Mouse (Mus musculus) intestine, postnatal 0 days (tissue): ENCODE measurements around the gene Tbcel. TPM values are rescaled to one million over a fixed set of nuclear protein-coding genes. Genes with fewer than 3 reads are reported as not detected.

Experiments used
- ATAC-seq: fragments of 200-750 bp; cut with Nextera tagmentation; 2 replicates; pipeline ENCODE4 v1.8.0; 2017; ENCODE audit warnings: mild to moderate bottlenecking, moderate TSS enrichment, moderate library complexity
- H3K27ac ChIP-seq: fragments of 300-500 bp; sonication (generic); 2 replicates; pipeline ENCODE4 v1.5.1; 2014; ENCODE audit warnings: mild to moderate bottlenecking, low read depth, low read length, moderate library complexity
- H3K27me3 ChIP-seq: fragments of 300-500 bp; sonication (generic); replicated peaks from 2 replicates; pipeline ENCODE4 v1.6.1; 2014; ENCODE audit warnings: low read length, mixed read lengths; ENCODE audit not compliant: control insufficient read depth, insufficient read depth
- H3K36me3 ChIP-seq: fragments of 300-500 bp; sonication (generic); 2 replicates; pipeline ENCODE4 v1.6.1; 2014; ENCODE audit warnings: mild to moderate bottlenecking, moderate library complexity; ENCODE audit not compliant: control insufficient read depth, insufficient read depth
- H3K4me1 ChIP-seq: fragments of 300-500 bp; sonication (generic); replicated peaks from 2 replicates; pipeline ENCODE4 v1.6.1; 2014; ENCODE audit warnings: antibody characterized with exemption, low read length, mixed read lengths; ENCODE audit not compliant: control insufficient read depth, insufficient read depth
- H3K4me2 ChIP-seq: fragments of 300-500 bp; sonication (generic); replicated peaks from 2 replicates; pipeline ENCODE4 v1.6.1; 2014; ENCODE audit warnings: low read depth, mild to moderate bottlenecking, moderate library complexity
- H3K4me3 ChIP-seq: fragments of 300-500 bp; sonication (generic); 2 replicates; pipeline ENCODE4 v1.5.1; 2014; ENCODE audit warnings: low read depth, low read length
- H3K9ac ChIP-seq: fragments of 300-500 bp; sonication (generic); 2 replicates; pipeline ENCODE4 v1.6.1; 2014; ENCODE audit warnings: mild to moderate bottlenecking, low read depth, low read length
- H3K9me3 ChIP-seq: fragments of 300-500 bp; sonication (generic); 2 replicates; pipeline ENCODE4 v1.6.1; 2016; ENCODE audit warnings: mixed run types; ENCODE audit not compliant: control insufficient read depth
- CTCF ChIP-seq: sonication (generic); IDR thresholded peaks from 2 replicates; pipeline ENCODE4 v1.5.1; 2016; ENCODE audit warnings: low read depth, mild to moderate bottlenecking, control low read depth, antibody characterized with exemption, moderate library complexity
- WGBS: fragments of 180-500 bp; shearing (Covaris S2); extraction: QIAGEN DNeasy Blood & Tissue Kit; methylation state at CpG from one replicate; pipeline ENCODE4 v1.1.7; 2014; 5-methylcytosine and 5-hydroxymethylcytosine counted together
- polyA plus RNA-seq: library from polyadenylated mRNA; unstranded; fragments of >200 nt; fragmentation: Nextera tagmentation; extraction: Ambion mirVana; gene quantifications from 2 replicates; pipeline ENCODE4 v1.2.1, GENCODE M21; 2015

Gene Tbcel
- polyA plus RNA-seq, 1 experiment from 2014 or later = 12.2 TPM

DNA sequence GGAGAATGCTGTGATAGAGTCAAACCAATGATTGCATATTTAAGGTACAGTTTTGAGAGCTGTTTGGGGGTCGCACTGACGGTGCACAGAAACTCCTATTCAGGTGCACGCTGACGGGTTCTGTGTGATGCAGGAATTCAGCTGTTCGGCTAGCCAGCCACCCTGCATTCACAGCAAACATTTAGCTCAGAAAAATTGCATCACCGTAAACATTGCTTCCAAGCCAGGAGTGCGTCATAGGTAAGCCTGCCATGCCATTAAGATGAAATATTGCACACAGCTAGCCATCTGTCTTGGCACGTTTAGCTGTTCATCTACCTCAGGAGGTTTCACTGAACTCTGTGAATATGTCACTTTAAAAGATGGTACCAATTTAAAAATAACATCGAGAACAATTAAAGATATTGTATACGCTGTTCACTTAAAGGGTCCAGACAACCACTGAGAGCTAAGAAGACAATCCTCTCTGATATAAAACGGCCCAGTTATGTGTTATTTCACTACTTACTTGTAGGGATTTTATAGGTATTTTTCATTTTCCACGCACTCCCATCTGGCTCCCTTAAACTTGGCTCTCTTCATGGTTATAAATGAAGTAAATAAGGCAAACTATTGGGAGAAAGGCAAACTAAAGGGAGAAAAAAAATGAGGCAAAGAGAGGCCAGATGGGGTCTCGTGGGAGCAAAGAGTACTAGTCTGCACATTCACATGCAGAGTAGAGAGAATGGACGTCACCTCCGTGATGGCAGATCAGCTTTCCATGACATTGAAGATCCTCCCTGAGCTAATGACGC lies 16.8 kb downstream of the Tbcel start:
- Histone ChIP-seq H3K27me3 (no peaks in the 10 kb centered on the region), H3K9me3 (no peaks in the 10 kb centered on the region), H3K4me2 (no peak overlapping the region), H3K27ac (no peak overlapping the region), H3K4me3 (no peak overlapping the region), H3K4me1 (no peaks in the 10 kb centered on the region), H3K36me3 (no peaks in the 10 kb centered on the region), H3K9ac (no peak overlapping the region)
- WGBS = 83% methylated on average over 16 of the region's 16 CpGs
- ATAC-seq = no peak
- TF ChIP-seq CTCF = no peak

DNA sequence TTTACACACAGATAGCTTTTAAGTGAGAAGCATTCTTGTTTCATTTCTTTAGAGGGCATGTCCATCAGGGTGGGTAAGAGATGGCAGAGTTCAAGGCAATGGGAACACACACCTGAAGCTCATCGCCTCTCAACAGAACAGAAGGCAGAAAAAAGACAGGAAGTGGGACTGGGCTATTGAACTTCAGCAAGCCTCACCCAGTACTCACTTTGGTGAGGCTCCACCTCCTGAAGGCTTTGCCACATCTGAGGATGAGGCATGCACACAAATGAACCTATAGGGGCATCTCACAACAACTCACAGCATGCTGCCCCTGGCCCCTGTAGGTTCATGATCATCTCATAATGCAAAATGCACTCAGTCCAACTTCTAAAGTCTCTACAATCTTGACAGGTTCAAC lies 19.5 kb downstream of the Tbcel start:
- no peaks in the 10 kb centered on the region for H3K4me1 ChIP-seq
- no peak overlapping the region for H3K4me2 ChIP-seq
- H3K9ac ChIP-seq = no peak overlapping the region
- WGBS = 95% methylated on average over 1 of the region's 1 CpGs
- no peak for TF ChIP-seq CTCF
- H3K27ac ChIP-seq = 0 out of 2 replicates have a peak overlapping the region, but pooled peaks have one; percentile 1
- H3K27me3 ChIP-seq = no peaks in the 10 kb centered on the region
- no peaks in the 10 kb centered on the region for H3K36me3 ChIP-seq
- no peak overlapping the region for H3K4me3 ChIP-seq
- no peaks in the 10 kb centered on the region for H3K9me3 ChIP-seq
- peak; percentile 50 for ATAC-seq

- no peaks in the 10 kb centered on the region for H3K36me3 ChIP-seq
- H3K9me3 ChIP-seq = no peaks in the 10 kb centered on the region
- no peak overlapping the region for H3K4me2 ChIP-seq
- H3K27ac ChIP-seq = no peak overlapping the region
- ATAC-seq = peak; percentile 85
- 21% methylated on average over 4 of the region's 4 CpGs for WGBS
- H3K4me1 ChIP-seq = no peaks in the 10 kb centered on the region
- H3K4me3 ChIP-seq = no peak overlapping the region
- H3K27me3 ChIP-seq = no peaks in the 10 kb centered on the region
- TF ChIP-seq CTCF = no peak
- no peak overlapping the region for H3K9ac ChIP-seq
Observed at GRCm38 (mm10) chr9:42486913-42487312, 20.7 kb downstream of the Tbcel start.

DNA sequence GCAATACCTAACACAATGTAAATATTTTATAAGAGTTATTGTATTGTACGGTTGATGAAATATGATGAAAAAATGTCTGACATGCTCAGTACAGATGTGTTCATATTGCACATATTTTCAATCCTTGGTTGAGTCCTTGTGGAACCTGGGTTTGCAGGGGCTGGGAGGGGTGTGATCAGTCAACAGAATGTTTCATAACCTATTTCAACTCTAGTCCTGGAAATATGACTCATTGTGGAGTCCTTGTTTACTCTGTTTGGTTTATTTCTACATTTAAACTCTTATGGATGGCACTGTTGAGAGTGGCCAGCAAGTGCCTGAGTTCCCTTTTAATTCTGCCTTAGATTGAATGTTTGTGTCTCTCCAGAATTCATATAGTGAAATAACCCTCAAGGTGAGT lies 22.9 kb downstream of the Tbcel start:
- H3K9me3 ChIP-seq = no peaks in the 10 kb centered on the region
- no peak overlapping the region for H3K9ac ChIP-seq
- WGBS = 88% methylated on average over 1 of the region's 1 CpGs
- TF ChIP-seq CTCF = no peak
- H3K27me3 ChIP-seq = no peaks in the 10 kb centered on the region
- no peak overlapping the region for H3K27ac ChIP-seq
- no peak overlapping the region for H3K4me2 ChIP-seq
- no peaks in the 10 kb centered on the region for H3K36me3 ChIP-seq
- H3K4me1 ChIP-seq = no peaks in the 10 kb centered on the region
- ATAC-seq = no peak
- H3K4me3 ChIP-seq = no peak overlapping the region

- 85% methylated on average over 1 of the region's 1 CpGs for WGBS
- no peak for TF ChIP-seq CTCF
- no peak overlapping the region for H3K4me2 ChIP-seq
- H3K4me1 ChIP-seq = no peaks in the 10 kb centered on the region
- H3K27me3 ChIP-seq = no peaks in the 10 kb centered on the region
- H3K9me3 ChIP-seq = no peaks in the 10 kb centered on the region
- H3K4me3 ChIP-seq = no peak overlapping the region
- H3K27ac ChIP-seq = no peak overlapping the region
- H3K9ac ChIP-seq = no peak overlapping the region
- H3K36me3 ChIP-seq = no peaks in the 10 kb centered on the region
- no peak for ATAC-seq
Observed at GRCm38 (mm10) chr9:42482944-42483343, 24.7 kb downstream of the Tbcel start.

DNA sequence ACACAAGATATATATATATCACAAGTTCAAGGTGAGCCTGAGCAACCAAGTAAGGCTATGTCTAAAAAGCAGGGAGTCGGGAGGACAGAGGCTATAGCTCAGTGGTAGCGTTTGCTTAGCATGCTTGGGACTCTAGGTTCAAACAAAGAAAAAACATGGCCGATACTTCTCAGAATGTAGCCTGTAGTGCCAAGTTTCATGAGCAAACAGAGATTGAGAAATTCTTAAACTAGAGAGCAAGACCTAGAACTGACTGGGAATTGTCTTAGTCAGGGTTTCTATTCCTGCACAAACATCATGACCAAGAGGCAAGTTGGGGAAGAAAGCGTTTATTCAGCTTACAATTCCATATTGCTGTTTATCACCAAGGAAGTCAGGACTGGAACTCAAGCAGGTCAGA lies 31.4 kb downstream of the Tbcel start:
- no peak overlapping the region for H3K4me3 ChIP-seq
- WGBS = 71% methylated on average over 4 of the region's 4 CpGs
- no peaks in the 10 kb centered on the region for H3K9me3 ChIP-seq
- peaks cover 5% of the 10 kb centered on the region; the same call in 1 of the 2 replicates for H3K4me1 ChIP-seq
- no peak overlapping the region for H3K27ac ChIP-seq
- no peak overlapping the region for H3K4me2 ChIP-seq
- no peaks in the 10 kb centered on the region for H3K36me3 ChIP-seq
- no peak for ATAC-seq
- H3K9ac ChIP-seq = no peak overlapping the region
- H3K27me3 ChIP-seq = no peaks in the 10 kb centered on the region
- no peak for TF ChIP-seq CTCF

DNA sequence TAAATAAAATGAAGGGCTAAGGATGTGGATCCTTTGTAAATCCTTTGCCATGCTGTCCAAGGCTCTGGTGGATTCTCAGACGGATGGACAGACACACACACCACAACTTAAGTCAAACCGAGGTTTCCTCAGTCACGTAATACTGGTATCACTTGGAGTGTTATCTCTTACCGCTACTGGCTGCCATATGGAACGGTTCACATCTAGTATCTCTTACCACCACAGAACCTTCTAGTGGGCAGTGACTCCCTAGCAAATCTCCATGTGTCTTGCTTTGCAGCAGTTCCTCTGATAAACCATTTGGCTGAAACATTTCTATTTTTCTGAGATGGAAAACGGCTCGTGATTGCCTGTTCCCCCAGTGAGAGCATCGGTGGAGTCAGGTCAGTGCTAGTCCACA lies 33.4 kb downstream of the Tbcel start:
- 78% methylated on average over 8 of the region's 8 CpGs for WGBS

More for the DNA sequence above, 33.4 kb downstream of the Tbcel start:
- no peak overlapping the region for H3K4me3 ChIP-seq
- no peaks in the 10 kb centered on the region for H3K9me3 ChIP-seq
- no peak overlapping the region for H3K4me2 ChIP-seq
- no peaks in the 10 kb centered on the region for H3K27me3 ChIP-seq
- H3K4me1 ChIP-seq = peaks cover 9% of the 10 kb centered on the region; the same call in 1 of the 2 replicates
- no peak overlapping the region for H3K9ac ChIP-seq
- TF ChIP-seq CTCF = no peak
- ATAC-seq = no peak
- no peaks in the 10 kb centered on the region for H3K36me3 ChIP-seq
- no peak overlapping the region for H3K27ac ChIP-seq
